Mouse (Mus musculus) MEL (cell line): ENCODE measurements around the gene St6galnac3.

Experiments
- CTCF ChIP-seq, 3 experiments: IDR thresholded peaks in 2 of 3; conservative IDR thresholded peaks in 1 of 3; 2 replicates each; pipeline ENCODE4 v1.5.1; 2011 to 2012; ENCODE audit warnings: low read length in 3 of 3, low read depth in 2 of 3, mild to moderate bottlenecking in 2 of 3, improper control_type of control experiment in 1 of 3, inconsistent platforms in 1 of 3, mixed read lengths in 1 of 3, moderate library complexity in 1 of 3; ENCODE audit not compliant: control insufficient read depth in 1 of 3, insufficient read depth in 1 of 3, poor library complexity in 1 of 3, severe bottlenecking in 1 of 3
- E2F4 ChIP-seq: IDR thresholded peaks from 2 replicates; pipeline ENCODE4 v1.6.1; 2011; ENCODE audit warnings: low read depth, low read length, improper control_type of control experiment, borderline replicate concordance
- EP300 ChIP-seq, 2 experiments: IDR thresholded peaks; 2 replicates each; pipeline ENCODE4 v1.6.1; 2011; ENCODE audit warnings: improper control_type of control experiment in 2 of 2, low read length in 2 of 2, low read depth in 1 of 2, mild to moderate bottlenecking in 1 of 2
- GATA1 ChIP-seq: IDR thresholded peaks from 2 replicates; pipeline ENCODE4 v1.6.1; 2011; ENCODE audit warnings: low read depth, low read length, improper control_type of control experiment
- HCFC1 ChIP-seq: IDR thresholded peaks from 2 replicates; pipeline ENCODE4 v1.6.1; 2012; ENCODE audit warnings: low read depth, mild to moderate bottlenecking, inconsistent platforms, low read length, improper control_type of control experiment, moderate library complexity
- MAX ChIP-seq: IDR thresholded peaks from 2 replicates; pipeline ENCODE4 v1.6.1; 2011; ENCODE audit warnings: low read length, improper control_type of control experiment
- POLR2A ChIP-seq, 2 experiments: IDR thresholded peaks; 2 replicates each; pipeline ENCODE4 v1.6.1; 2011 to 2012; ENCODE audit warnings: low read length in 2 of 2, mild to moderate bottlenecking in 2 of 2, control low read depth in 1 of 2, improper control_type of control experiment in 1 of 2, low read depth in 1 of 2, moderate library complexity in 1 of 2; ENCODE audit not compliant: control insufficient read depth in 1 of 2, insufficient read depth in 1 of 2, poor library complexity in 1 of 2
- ZC3H11A ChIP-seq: IDR thresholded peaks from 2 replicates; pipeline ENCODE4 v1.6.1; 2012; ENCODE audit warnings: low read depth, mild to moderate bottlenecking, inconsistent platforms, low read length, improper control_type of control experiment

GRCm38 (mm10) chr3:153756500-153756996, 31.6 kb upstream of the St6galnac3 start:
- TF ChIP-seq CTCF (IDR thresholded peaks at IDR 0.05 in 2 of 3, conservative IDR thresholded peaks at IDR 0.05 in 1 of 3; ENCODE audit: control insufficient read depth in 1 of 3, insufficient read depth in 1 of 3, low read depth in 2 of 3, low read length in 3 of 3, poor library complexity in 1 of 3, severe bottlenecking in 1 of 3) (peak; percentile 28 to 47 (median 39); a peak in 5 of 6 replicates), EP300 (IDR thresholded peaks at IDR 0.05; ENCODE audit: low read depth in 1 of 2, low read length in 2 of 2) (no peak), POLR2A (IDR thresholded peaks at IDR 0.05; ENCODE audit: control insufficient read depth in 1 of 2, insufficient read depth in 1 of 2, low read depth in 1 of 2, low read length in 2 of 2, poor library complexity in 1 of 2) (no peak), E2F4 (no peak), GATA1 (no peak), ZC3H11A (no peak), MAX (no peak), HCFC1 (no peak)
